Mouse (Mus musculus) small intestine, adult 2 months (tissue): Measurements from ENCODE around the gene Gm7714.

Source experiments
- CTCF ChIP-seq: fragments of 200-500 bp; IDR thresholded peaks from 2 replicates; pipeline ENCODE4 v1.5.1; 2012; ENCODE audit warnings: low read depth, mild to moderate bottlenecking, control low read depth, inconsistent platforms, low read length, moderate library complexity, mixed read lengths; ENCODE audit not compliant: insufficient replicate concordance, insufficient read length; ENCODE audit errors: extremely low read depth
- POLR2A ChIP-seq: fragments of 200-500 bp; IDR thresholded peaks from 2 replicates; pipeline ENCODE4 v1.6.1; 2012; ENCODE audit warnings: low read depth, mild to moderate bottlenecking, control low read depth, inconsistent platforms, low read length, moderate library complexity

- no peak for TF ChIP-seq CTCF
- no peak for TF ChIP-seq POLR2A
Measured at GRCm38 (mm10) chr5:88268619-88269018, at the start of gene Gm7714.
